Mouse (Mus musculus) small intestine, adult 2 months (tissue): ENCODE measurements around the gene Slc16a3. TPM values are rescaled to one million over a fixed set of nuclear protein-coding genes. Genes with fewer than 3 reads are reported as not detected.

ENCODE experiments used
- H3K27ac ChIP-seq: fragments of 200-500 bp; 2 replicates; pipeline ENCODE4 v1.5.1; 2012; ENCODE audit warnings: low read depth, low read length, control low read depth, inconsistent platforms; ENCODE audit not compliant: insufficient read depth
- H3K27me3 ChIP-seq: fragments of 200-500 bp; 2 replicates; pipeline ENCODE4 v1.6.1; 2012; ENCODE audit warnings: mild to moderate bottlenecking, moderate library complexity, low read length, inconsistent platforms; ENCODE audit not compliant: control insufficient read depth, insufficient read depth
- H3K36me3 ChIP-seq: fragments of 200-500 bp; 2 replicates; pipeline ENCODE4 v1.6.1; 2012; ENCODE audit warnings: mild to moderate bottlenecking, low read length, control low read depth, inconsistent platforms; ENCODE audit not compliant: control insufficient read depth, insufficient read depth
- H3K4me1 ChIP-seq: fragments of 200-500 bp; 2 replicates; pipeline ENCODE4 v1.6.1; 2012; ENCODE audit warnings: low read length, inconsistent platforms, mixed read lengths; ENCODE audit not compliant: control insufficient read depth, insufficient read depth, insufficient read length
- H3K4me3 ChIP-seq: fragments of 200-500 bp; 2 replicates; pipeline ENCODE4 v1.5.1; 2012; ENCODE audit warnings: low read depth, mild to moderate bottlenecking, control low read depth, inconsistent platforms, low read length, moderate library complexity
- CTCF ChIP-seq: fragments of 200-500 bp; IDR thresholded peaks from 2 replicates; pipeline ENCODE4 v1.5.1; 2012; ENCODE audit warnings: low read depth, mild to moderate bottlenecking, control low read depth, inconsistent platforms, low read length, moderate library complexity, mixed read lengths; ENCODE audit not compliant: insufficient replicate concordance, insufficient read length; ENCODE audit errors: extremely low read depth
- POLR2A ChIP-seq: fragments of 200-500 bp; IDR thresholded peaks from 2 replicates; pipeline ENCODE4 v1.6.1; 2012; ENCODE audit warnings: low read depth, mild to moderate bottlenecking, control low read depth, inconsistent platforms, low read length, moderate library complexity
- WGBS: fragments of 180-500 bp; shearing (Covaris S2); methylation state at CpG from one replicate; pipeline ENCODE4 v1.1.7; 2018; 5-methylcytosine and 5-hydroxymethylcytosine counted together
- polyA plus RNA-seq: library from polyadenylated mRNA; depleted of rRNA; stranded (reverse); fragments of >200 nt; gene quantifications from 2 replicates; pipeline ENCODE4 v1.2.3, GENCODE M21; 2012

Slc16a3 gene
- polyA plus RNA-seq, 1 experiment = 68.9 TPM

DNA sequence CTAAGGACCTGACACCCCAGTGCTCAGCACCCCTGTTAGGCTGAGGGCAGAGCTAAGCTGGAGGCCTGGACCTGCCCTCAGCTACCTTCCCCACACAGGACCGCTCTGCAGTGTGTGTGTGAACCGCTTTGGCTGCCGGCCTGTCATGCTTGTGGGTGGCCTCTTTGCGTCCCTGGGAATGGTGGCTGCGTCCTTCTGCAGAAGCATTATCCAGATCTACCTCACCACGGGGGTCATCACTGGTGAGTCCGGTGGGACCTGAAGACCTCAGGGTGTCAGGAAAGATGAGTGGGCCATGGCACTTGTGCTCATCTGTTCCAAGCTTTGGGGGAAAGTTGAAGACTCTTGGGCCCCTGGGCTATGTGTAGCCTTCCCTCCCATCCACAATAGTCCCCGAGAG, 7.4 kb downstream of the Slc16a3 start:
- no peak overlapping the region for H3K4me3 ChIP-seq
- no peak overlapping the region for H3K27ac ChIP-seq
- TF ChIP-seq CTCF = no peak
- no peak for TF ChIP-seq POLR2A
- H3K4me1 ChIP-seq = peaks cover 15% of the 10 kb centered on the region
- H3K36me3 ChIP-seq = peaks cover 11% of the 10 kb centered on the region
- no peaks in the 10 kb centered on the region for H3K27me3 ChIP-seq
- WGBS = 94% methylated on average over 8 of the region's 8 CpGs

DNA sequence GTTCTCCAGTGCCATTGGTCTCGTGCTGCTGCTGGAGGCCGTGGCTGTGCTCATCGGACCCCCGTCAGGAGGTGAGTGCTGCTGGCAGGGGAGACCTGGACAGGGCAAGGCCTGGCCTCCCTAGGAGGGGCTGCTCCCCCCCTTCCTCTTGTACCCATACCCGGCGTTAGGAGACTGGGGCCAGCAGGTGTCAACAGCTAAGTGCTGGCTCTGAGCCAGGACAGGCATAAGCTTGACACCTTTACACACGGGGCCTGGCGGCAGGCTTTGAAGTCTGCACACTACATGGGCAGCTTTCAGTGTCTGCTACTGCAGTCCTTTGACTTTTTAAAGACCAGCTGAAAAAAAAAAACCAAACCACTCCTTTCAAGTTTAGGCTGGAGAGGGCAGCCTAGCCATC, 8.8 kb downstream of the Slc16a3 start:
- Histone ChIP-seq H3K27ac (no peak overlapping the region), H3K27me3 (no peaks in the 10 kb centered on the region), H3K4me1 (peaks cover 10% of the 10 kb centered on the region), H3K4me3 (no peak overlapping the region), H3K36me3 (peaks cover 21% of the 10 kb centered on the region)
- TF ChIP-seq CTCF (no peak), POLR2A (no peak)
- WGBS = 54% methylated on average over 8 of the region's 8 CpGs

DNA sequence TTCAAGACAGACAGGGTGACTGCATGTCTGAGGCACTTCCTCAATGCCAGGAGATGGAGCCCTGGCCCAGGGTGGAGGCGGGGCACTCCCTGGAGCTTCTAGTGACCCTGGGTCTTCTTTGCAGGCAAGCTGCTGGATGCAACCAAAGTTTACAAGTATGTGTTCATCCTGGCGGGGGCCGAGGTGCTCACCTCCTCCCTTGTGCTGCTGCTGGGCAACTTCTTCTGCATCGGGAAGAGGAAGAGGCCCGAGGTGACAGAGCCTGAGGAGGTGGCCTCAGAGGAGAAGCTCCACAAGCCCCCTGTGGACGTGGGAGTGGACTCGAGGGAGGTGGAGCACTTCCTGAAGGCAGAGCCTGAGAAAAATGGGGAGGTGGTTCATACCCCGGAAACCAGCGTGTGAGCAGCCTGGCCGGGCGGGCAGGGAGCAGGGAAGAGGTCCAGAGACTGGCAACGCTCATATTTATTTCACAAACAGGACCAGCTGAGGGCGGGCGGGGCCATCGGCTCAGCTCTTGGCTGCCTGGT, 9.5 kb downstream of the Slc16a3 start:
- peaks cover 10% of the 10 kb centered on the region for H3K4me1 ChIP-seq
- H3K36me3 ChIP-seq = peaks cover 28% of the 10 kb centered on the region
- no peak for TF ChIP-seq POLR2A
- TF ChIP-seq CTCF = no peak
- H3K27me3 ChIP-seq = no peaks in the 10 kb centered on the region
- H3K4me3 ChIP-seq = no peak overlapping the region
- 30% methylated on average over 15 of the region's 15 CpGs for WGBS
- H3K27ac ChIP-seq = no peak overlapping the region

- Histone ChIP-seq H3K4me1 (peaks cover 10% of the 10 kb centered on the region), H3K36me3 (peaks cover 40% of the 10 kb centered on the region), H3K4me3 (no peak overlapping the region), H3K27ac (no peak overlapping the region), H3K27me3 (no peaks in the 10 kb centered on the region)
- WGBS = 89% methylated on average over 18 of the region's 18 CpGs
- TF ChIP-seq POLR2A (no peak), CTCF (no peak)
Measured at GRCm38 (mm10) chr11:120959066-120959465, 10.8 kb downstream of the Slc16a3 start.

- TF ChIP-seq CTCF (no peak), POLR2A (no peak)
- H3K27ac ChIP-seq = no peak overlapping the region
- WGBS = 73% methylated on average over 3 of the region's 3 CpGs
- H3K4me3 ChIP-seq = no peak overlapping the region
- H3K27me3 ChIP-seq = no peaks in the 10 kb centered on the region
- H3K4me1 ChIP-seq = peaks cover 10% of the 10 kb centered on the region
- H3K36me3 ChIP-seq = peaks cover 45% of the 10 kb centered on the region
Measured at GRCm38 (mm10) chr11:120959564-120959963, 11.3 kb downstream of the Slc16a3 start.

- 32% methylated on average over 1 of the region's 1 CpGs for WGBS
- no peaks in the 10 kb centered on the region for H3K27me3 ChIP-seq
- peaks cover 52% of the 10 kb centered on the region for H3K36me3 ChIP-seq
- no peak overlapping the region for H3K27ac ChIP-seq
- no peak overlapping the region for H3K4me3 ChIP-seq
- peaks cover 8% of the 10 kb centered on the region for H3K4me1 ChIP-seq
- TF ChIP-seq CTCF (no peak), POLR2A (no peak)
Measured at GRCm38 (mm10) chr11:120960248-120960647, 12.0 kb downstream of the Slc16a3 start.

DNA sequence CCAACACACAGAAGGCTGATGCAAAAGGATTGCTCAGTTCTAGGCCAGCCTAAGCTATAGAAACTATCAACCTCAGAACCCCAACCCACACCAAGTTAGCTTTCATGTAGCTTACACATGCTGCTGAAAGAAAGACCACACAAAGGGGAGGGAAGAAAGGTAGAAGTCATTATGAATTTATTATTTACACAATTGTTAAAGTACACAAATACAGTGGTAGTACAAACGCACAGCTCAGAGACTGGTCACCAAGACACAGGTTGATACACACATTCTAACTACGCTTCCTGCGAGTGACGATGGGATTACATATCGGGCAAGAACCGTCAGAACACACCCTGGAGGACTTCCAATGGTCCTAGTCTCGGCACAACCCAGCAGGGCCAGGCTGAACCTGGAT, 13.3 kb downstream of the Slc16a3 start:
- no peak for TF ChIP-seq POLR2A
- TF ChIP-seq CTCF = no peak
- 81% methylated on average over 7 of the region's 7 CpGs for WGBS
- H3K4me3 ChIP-seq = no peak overlapping the region
- H3K36me3 ChIP-seq = peaks cover 56% of the 10 kb centered on the region
- no peaks in the 10 kb centered on the region for H3K27me3 ChIP-seq
- no peak overlapping the region for H3K27ac ChIP-seq
- H3K4me1 ChIP-seq = peaks cover 8% of the 10 kb centered on the region

DNA sequence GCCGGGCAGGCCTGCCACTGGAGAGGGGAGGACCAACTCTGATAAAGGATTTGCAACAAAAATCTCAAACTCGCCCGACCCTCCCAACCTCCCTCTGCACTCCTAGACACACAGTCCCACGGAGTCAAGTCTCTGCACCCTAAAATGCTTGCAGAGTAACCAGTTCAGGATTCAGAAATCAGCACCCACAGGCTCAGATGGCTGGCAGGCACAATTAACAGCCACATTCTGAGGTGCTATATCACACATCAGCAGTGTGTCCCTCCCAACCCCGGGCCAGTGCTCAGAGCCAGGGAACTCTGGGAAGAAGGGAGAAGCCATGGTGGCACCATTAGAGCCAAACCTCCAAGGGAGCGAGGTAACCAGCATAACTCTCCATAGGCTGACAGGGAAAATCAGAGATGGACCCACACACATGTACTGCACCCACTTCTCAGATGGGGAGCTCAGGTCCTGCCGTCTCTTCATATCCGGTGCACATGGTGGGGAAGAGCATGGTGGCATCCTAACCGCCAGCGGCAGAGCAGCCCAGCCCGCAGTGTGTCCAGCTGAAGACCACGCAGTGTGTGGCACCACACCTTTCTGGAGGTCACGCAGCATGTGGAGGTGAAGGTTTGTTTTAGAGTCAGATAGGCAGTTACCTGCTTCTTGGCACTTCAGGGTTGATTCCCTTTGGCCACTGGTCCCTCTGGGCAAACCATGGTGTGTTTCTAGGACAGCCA, 13.9 kb downstream of the Slc16a3 start:
- TF ChIP-seq POLR2A (no peak), CTCF (no peak)
- WGBS = 90% methylated on average over 13 of the region's 13 CpGs
- peaks cover 56% of the 10 kb centered on the region for H3K36me3 ChIP-seq

More for the DNA sequence above, 13.9 kb downstream of the Slc16a3 start:
- Histone ChIP-seq H3K27me3 (no peaks in the 10 kb centered on the region), H3K27ac (no peak overlapping the region), H3K4me1 (peaks cover 8% of the 10 kb centered on the region), H3K4me3 (no peak overlapping the region)
